Mouse (Mus musculus) CH12.LX (cell line): Measurements from ENCODE around the gene Tmem178b. TPM values are rescaled to one million over a fixed set of nuclear protein-coding genes. Genes with fewer than 3 reads are reported as not detected.

Source experiments
- DNase-seq: peaks from one replicate; pipeline ENCODE4 v3.0.0-alpha.2; 2013; ENCODE audit errors: extremely low read depth
- H3K27ac ChIP-seq: 2 replicates; pipeline ENCODE4 v1.5.1; 2012; ENCODE audit warnings: low read depth, mild to moderate bottlenecking, control low read depth, moderate library complexity; ENCODE audit not compliant: insufficient read depth
- H3K27me3 ChIP-seq: replicated peaks from 2 replicates; pipeline ENCODE3; 2012; ENCODE audit warnings: inconsistent platforms
- H3K36me3 ChIP-seq, 2 experiments: replicated peaks in 1 of 2; 2 replicates each; pipeline versions ENCODE3 to v1.6.1; 2012; ENCODE audit warnings: inconsistent platforms in 1 of 2, low read length in 1 of 2, mild to moderate bottlenecking in 1 of 2, mixed read lengths in 1 of 2, moderate library complexity in 1 of 2; ENCODE audit not compliant: control insufficient read depth in 1 of 2, insufficient read depth in 1 of 2
- H3K4me1 ChIP-seq, 2 experiments: 2 replicates each; pipeline ENCODE4 v1.6.1; 2012; ENCODE audit warnings: inconsistent platforms in 1 of 2, moderate library complexity in 1 of 2; ENCODE audit not compliant: insufficient read depth in 2 of 2, control insufficient read depth in 1 of 2
- H3K4me2 ChIP-seq: 2 replicates; pipeline ENCODE4 v1.6.1; 2012; ENCODE audit warnings: low read depth, mild to moderate bottlenecking, control low read depth; ENCODE audit not compliant: poor library complexity, insufficient read depth, severe bottlenecking
- H3K4me3 ChIP-seq, 3 experiments: fragments of 150-350 bp in 1 of 3; sonication (generic) in 1 of 3; replicated peaks in 1 of 3; 2 replicates each; pipeline versions ENCODE3 to v1.5.1; 2011 to 2012; ENCODE audit warnings: low read depth in 2 of 3, low read length in 2 of 3, mild to moderate bottlenecking in 2 of 3, moderate library complexity in 2 of 3, control low read depth in 1 of 3, improper control_type of control experiment in 1 of 3, inconsistent platforms in 1 of 3, mixed read lengths in 1 of 3; ENCODE audit not compliant: poor library complexity in 1 of 3
- H3K79me2 ChIP-seq: replicated peaks from 2 replicates; pipeline ENCODE4 v1.6.1; 2012; ENCODE audit warnings: mild to moderate bottlenecking, moderate library complexity; ENCODE audit not compliant: control insufficient read depth, poor library complexity, insufficient read depth, severe bottlenecking; ENCODE audit errors: extremely low read depth
- H3K9ac ChIP-seq: 2 replicates; pipeline ENCODE4 v1.6.1; 2012; ENCODE audit warnings: low read depth, mild to moderate bottlenecking, control low read depth, moderate library complexity; ENCODE audit not compliant: insufficient read depth
- H3K9me3 ChIP-seq: replicated peaks from 2 replicates; pipeline ENCODE3; 2012; ENCODE audit warnings: low read length, inconsistent platforms, mixed read lengths
- CHD1 ChIP-seq: IDR thresholded peaks from 2 replicates; pipeline ENCODE4 v1.6.1; 2012; ENCODE audit warnings: low read depth, low read length, improper control_type of control experiment, inconsistent platforms
- CHD2 ChIP-seq: IDR thresholded peaks from 2 replicates; pipeline ENCODE4 v1.6.1; 2011; ENCODE audit warnings: low read length, improper control_type of control experiment
- E2F4 ChIP-seq: IDR thresholded peaks from 2 replicates; pipeline ENCODE4 v1.6.1; 2011; ENCODE audit warnings: low read depth, low read length, improper control_type of control experiment; ENCODE audit not compliant: insufficient replicate concordance
- GABPA ChIP-seq: IDR thresholded peaks from 2 replicates; pipeline ENCODE4 v1.6.1; 2012; ENCODE audit warnings: low read depth, low read length, improper control_type of control experiment, inconsistent platforms; ENCODE audit not compliant: insufficient replicate concordance
- HCFC1 ChIP-seq: IDR thresholded peaks from 2 replicates; pipeline ENCODE4 v1.6.1; 2012; ENCODE audit warnings: low read depth, mild to moderate bottlenecking, inconsistent platforms, low read length, improper control_type of control experiment
- IRF4 ChIP-seq: IDR thresholded peaks from 2 replicates; pipeline ENCODE4 v1.6.1; 2014; ENCODE audit warnings: low read depth, mild to moderate bottlenecking, inconsistent platforms, low read length, improper control_type of control experiment
- JUN ChIP-seq: IDR thresholded peaks from 2 replicates; pipeline ENCODE4 v1.6.1; 2011; ENCODE audit warnings: low read depth, mild to moderate bottlenecking, low read length, improper control_type of control experiment, moderate library complexity; ENCODE audit not compliant: insufficient read depth
- KAT2A ChIP-seq: IDR thresholded peaks from 2 replicates; pipeline ENCODE4 v1.6.1; 2012; ENCODE audit warnings: low read length, improper control_type of control experiment, inconsistent platforms; ENCODE audit not compliant: insufficient replicate concordance
- MAFK ChIP-seq: IDR thresholded peaks from 2 replicates; pipeline ENCODE4 v1.6.1; 2011; ENCODE audit warnings: low read length, improper control_type of control experiment; ENCODE audit not compliant: insufficient replicate concordance
- MAZ ChIP-seq: IDR thresholded peaks from 2 replicates; pipeline ENCODE4 v1.6.1; 2012; ENCODE audit warnings: low read depth, mild to moderate bottlenecking, inconsistent platforms, low read length, improper control_type of control experiment, moderate library complexity
- MEF2A ChIP-seq: IDR thresholded peaks from 2 replicates; pipeline ENCODE4 v1.6.1; 2014; ENCODE audit warnings: low read depth, mild to moderate bottlenecking, inconsistent platforms, low read length, improper control_type of control experiment, borderline replicate concordance
- MXI1 ChIP-seq: IDR thresholded peaks from 2 replicates; pipeline ENCODE4 v1.6.1; 2011; ENCODE audit warnings: mild to moderate bottlenecking, low read depth, low read length, improper control_type of control experiment
- NELFE ChIP-seq: IDR thresholded peaks from 2 replicates; pipeline ENCODE4 v1.6.1; 2011; ENCODE audit warnings: low read depth, low read length, improper control_type of control experiment
- PAX5 ChIP-seq: IDR thresholded peaks from 2 replicates; pipeline ENCODE4 v1.6.1; 2012; ENCODE audit warnings: low read length, inconsistent platforms, mixed read lengths
- POLR2A ChIP-seq: IDR thresholded peaks from 2 replicates; pipeline ENCODE4 v1.6.1; 2011; ENCODE audit warnings: low read depth, mild to moderate bottlenecking, improper control_type of control experiment, low read length
- RAD21 ChIP-seq: IDR thresholded peaks from 2 replicates; pipeline ENCODE4 v1.6.1; 2011; ENCODE audit warnings: low read depth, mild to moderate bottlenecking, low read length, improper control_type of control experiment, moderate library complexity
- SMC3 ChIP-seq: IDR thresholded peaks from 2 replicates; pipeline ENCODE4 v1.6.1; 2011; ENCODE audit warnings: low read depth, low read length, improper control_type of control experiment
- TBP ChIP-seq: conservative IDR thresholded peaks from 2 replicates; pipeline ENCODE4 v1.6.1; 2011; ENCODE audit warnings: low read depth, low read length, improper control_type of control experiment
- TCF12 ChIP-seq: IDR thresholded peaks from 2 replicates; pipeline ENCODE4 v1.6.1; 2014; ENCODE audit warnings: low read depth, mild to moderate bottlenecking, inconsistent platforms, low read length, improper control_type of control experiment
- UBTF ChIP-seq: IDR thresholded peaks from 2 replicates; pipeline ENCODE4 v1.6.1; 2012; ENCODE audit warnings: low read depth, mild to moderate bottlenecking, inconsistent platforms, low read length, improper control_type of control experiment, moderate library complexity
- ZC3H11A ChIP-seq: IDR thresholded peaks from 2 replicates; pipeline ENCODE4 v1.6.1; 2012; ENCODE audit warnings: low read depth, mild to moderate bottlenecking, inconsistent platforms, low read length, improper control_type of control experiment
- ZKSCAN1 ChIP-seq: IDR thresholded peaks from 2 replicates; pipeline ENCODE4 v1.6.1; 2012; ENCODE audit warnings: low read depth, inconsistent platforms, low read length, improper control_type of control experiment, borderline replicate concordance
- dilution Hi-C: fragments of 300-500 bp; cut with MboI; formaldehyde crosslinking; loops from 2 replicates; pipeline ENCODE4 v1.14.3; 2020; ENCODE audit warnings: low sequenced_read_pairs; ENCODE audit not compliant: extremely low pct_unique_long_range_greater_than_20kb, extremely low pct_ligation_motif_present
- in situ Hi-C: fragments of 300-500 bp; cut with MboI; formaldehyde crosslinking; loops from 3 replicates; pipeline ENCODE4 v1.14.3; 2019; ENCODE audit warnings: low sequenced_read_pairs, low pct_ligation_motif_present, low pct_unique_long_range_greater_than_20kb, mixed read lengths
- polyA plus RNA-seq: library from polyadenylated mRNA; unstranded; fragments of >175 nt; gene quantifications from 2 replicates; pipeline ENCODE4 v1.2.1, GENCODE M21; 2012; ENCODE audit warnings: low read depth; ENCODE audit not compliant: insufficient read length
- total RNA-seq, 2 experiments: library from RNA; depleted of rRNA; stranded (reverse); fragments of 300-350 nt in 1 of 2; fragments of >200 nt in 1 of 2; gene quantifications; 2 replicates each; pipeline ENCODE4 v1.2.3; 2012 to 2014

Gene Tmem178b
- total and polyA plus RNA-seq, 3 experiments: not detected

- TF ChIP-seq UBTF (no peak), KAT2A (no peak), HCFC1 (no peak), MAZ (no peak), GABPA (no peak), POLR2A (no peak), JUN (no peak), IRF4 (no peak), TBP (no peak), PAX5 (no peak), RAD21 (no peak), ZKSCAN1 (no peak), MAFK (no peak), SMC3 (no peak), CHD1 (no peak), E2F4 (no peak), MEF2A (no peak), ZC3H11A (no peak), TCF12 (no peak)
- Histone ChIP-seq H3K9ac (no peak overlapping the region), H3K36me3 (no peaks in the 10 kb centered on the region), H3K27ac (no peak overlapping the region), H3K27me3 (no peaks in the 10 kb centered on the region), H3K9me3 (no peaks in the 10 kb centered on the region), H3K79me2 (no peaks in the 10 kb centered on the region), H3K4me1 (no peaks in the 10 kb centered on the region), H3K4me2 (no peak overlapping the region), H3K4me3 (no peak overlapping the region)
- in situ Hi-C loops (no loop called here), dilution Hi-C loops (no loop called here)
- DNase-seq: no peak
These were observed 53.4 kb downstream of the Tmem178b start for GRCm38 (mm10) chr6:39926442-39926841.

- TF ChIP-seq POLR2A: no peak
- no peak for TF ChIP-seq JUN
- TF ChIP-seq MAFK: no peak
- TF ChIP-seq NELFE: no peak
- no peak for TF ChIP-seq KAT2A
- TF ChIP-seq ZKSCAN1: no peak
- no peak for TF ChIP-seq MEF2A
- no peak for TF ChIP-seq IRF4
- TF ChIP-seq CHD1: no peak
- no peak for TF ChIP-seq PAX5
- TF ChIP-seq E2F4: no peak
- no peak for TF ChIP-seq CHD2
- TF ChIP-seq MXI1: no peak
- TF ChIP-seq, all 38 proteins: peak for 0
- no peak overlapping the region for H3K4me3 ChIP-seq
- no peak overlapping the region for H3K9ac ChIP-seq
- no peak overlapping the region for H3K27ac ChIP-seq
- in situ Hi-C loops (no loop called here), dilution Hi-C loops (no loop called here)
- H3K4me1 ChIP-seq: no peaks in the 10 kb centered on the region; a peak in 1 of 4 replicates
- H3K36me3 ChIP-seq: no peaks in the 10 kb centered on the region
- H3K9me3 ChIP-seq: no peaks in the 10 kb centered on the region
- H3K27me3 ChIP-seq: no peaks in the 10 kb centered on the region
- no peak for DNase-seq
- no peak overlapping the region for H3K4me2 ChIP-seq
- H3K79me2 ChIP-seq: no peaks in the 10 kb centered on the region
These were observed 63.5 kb downstream of the Tmem178b start for GRCm38 (mm10) chr6:39936590-39936989.
